Mouse (Mus musculus): ENCODE data around the gene Arhgap28.

The Arhgap28 gene

DNA sequence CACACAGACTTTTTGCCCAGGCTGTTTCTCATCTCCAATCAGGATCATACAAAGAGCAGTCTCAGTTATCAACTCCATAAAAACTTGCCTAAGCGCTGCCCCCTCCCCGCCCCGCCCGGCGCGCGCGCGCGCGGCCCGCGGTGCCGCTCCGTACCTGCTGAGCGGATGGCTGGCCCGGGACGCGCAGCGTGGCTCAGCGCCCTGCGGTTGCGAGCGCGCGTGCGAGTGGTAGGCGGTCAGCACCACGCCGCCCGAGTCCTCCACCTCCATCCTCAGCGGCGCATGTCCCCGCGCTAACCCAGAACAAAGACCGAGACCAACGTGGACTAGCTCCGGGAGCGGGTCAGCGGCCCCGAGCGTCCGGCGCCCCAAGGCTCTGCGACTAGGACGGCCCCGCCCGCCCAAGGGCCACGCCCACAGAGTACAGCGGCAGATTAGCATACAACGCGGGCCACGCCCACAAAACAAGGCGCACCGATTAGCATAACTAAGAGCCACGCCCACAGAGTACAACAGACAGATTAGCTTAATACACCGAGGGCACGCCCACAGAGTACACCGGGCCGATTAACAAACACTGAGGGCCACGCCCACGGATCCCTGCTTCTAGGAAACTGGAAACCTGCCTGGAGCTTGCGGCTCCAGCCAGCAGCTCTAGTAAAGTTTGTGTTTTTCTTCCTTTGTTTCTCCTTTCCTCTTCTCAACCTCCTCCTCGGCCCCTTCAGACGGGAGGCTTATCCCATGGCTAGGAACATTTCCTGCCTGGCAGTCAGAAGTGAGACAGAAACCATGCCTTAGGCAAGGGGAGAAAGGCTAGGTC lies at the start of gene Arhgap28:
Arhgap28 (minus strand) TSS at position 380 of the 820 bp plus-strand sequence.
- peak; percentile 100 for DNase-seq (ENCODE audit: low spot score)

GRCm38 (mm10) chr17:68046341-68046675 lies 42.4 kb upstream of the Arhgap28 start:
- DNase-seq (ENCODE audit: low spot score), result no peak

- DNase-seq (ENCODE audit: low spot score), result no peak
Observed at GRCm38 (mm10) chr17:68045655-68046340, 41.9 kb upstream of the Arhgap28 start.

DNA sequence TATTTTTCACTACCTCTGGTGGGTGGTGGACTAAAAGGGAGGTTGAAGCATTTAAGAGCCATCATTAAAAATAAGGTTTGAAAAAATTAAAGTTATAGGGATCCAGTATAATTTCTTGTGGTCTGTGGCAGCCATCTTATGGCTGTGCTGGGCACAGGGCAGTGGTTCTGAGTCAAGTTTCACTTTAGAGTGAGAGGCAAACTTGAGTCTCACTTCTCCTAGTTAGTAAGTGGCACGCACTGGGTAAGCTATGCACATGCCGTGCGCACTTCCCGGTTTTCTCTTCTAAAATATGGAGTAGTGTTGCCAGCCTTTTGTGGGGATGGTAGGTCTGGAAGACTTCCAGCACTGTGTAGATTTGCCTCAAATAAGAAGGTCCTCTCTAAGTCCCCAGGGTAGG lies 38.5 kb upstream of the Arhgap28 start:
- no peak for DNase-seq (ENCODE audit: low spot score)

GRCm38 (mm10) chr17:68037011-68037410 lies 33.1 kb upstream of the Arhgap28 start:
- no peak for DNase-seq (ENCODE audit: low spot score)

DNA sequence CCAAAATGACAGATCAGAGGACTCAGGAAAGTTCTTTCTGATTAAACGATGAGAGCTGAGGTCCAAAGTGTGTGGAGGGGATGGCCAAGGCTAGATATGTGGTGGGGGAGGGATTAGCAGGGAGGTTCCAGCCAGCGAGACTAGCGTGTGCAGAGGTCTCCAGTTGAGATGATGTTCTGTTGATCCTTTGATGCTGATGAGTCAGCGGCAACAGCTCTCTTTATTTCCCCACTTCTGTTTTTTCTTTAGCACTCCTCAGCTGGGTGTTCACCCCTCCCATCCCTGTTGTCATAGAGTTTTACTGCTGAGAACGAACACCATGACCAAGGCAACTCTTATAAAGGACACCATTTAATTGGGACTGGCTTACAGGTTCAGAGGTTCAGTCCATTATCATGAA lies 25.6 kb upstream of the Arhgap28 start:
- DNase-seq (ENCODE audit: low spot score), result no peak

- DNase-seq (ENCODE audit: low spot score), result no peak
Observed at GRCm38 (mm10) chr17:68028519-68028918, 24.6 kb upstream of the Arhgap28 start.

- peak; percentile 44 for DNase-seq (ENCODE audit: low spot score)
Observed at GRCm38 (mm10) chr17:68024327-68024726, 20.4 kb upstream of the Arhgap28 start.

DNA sequence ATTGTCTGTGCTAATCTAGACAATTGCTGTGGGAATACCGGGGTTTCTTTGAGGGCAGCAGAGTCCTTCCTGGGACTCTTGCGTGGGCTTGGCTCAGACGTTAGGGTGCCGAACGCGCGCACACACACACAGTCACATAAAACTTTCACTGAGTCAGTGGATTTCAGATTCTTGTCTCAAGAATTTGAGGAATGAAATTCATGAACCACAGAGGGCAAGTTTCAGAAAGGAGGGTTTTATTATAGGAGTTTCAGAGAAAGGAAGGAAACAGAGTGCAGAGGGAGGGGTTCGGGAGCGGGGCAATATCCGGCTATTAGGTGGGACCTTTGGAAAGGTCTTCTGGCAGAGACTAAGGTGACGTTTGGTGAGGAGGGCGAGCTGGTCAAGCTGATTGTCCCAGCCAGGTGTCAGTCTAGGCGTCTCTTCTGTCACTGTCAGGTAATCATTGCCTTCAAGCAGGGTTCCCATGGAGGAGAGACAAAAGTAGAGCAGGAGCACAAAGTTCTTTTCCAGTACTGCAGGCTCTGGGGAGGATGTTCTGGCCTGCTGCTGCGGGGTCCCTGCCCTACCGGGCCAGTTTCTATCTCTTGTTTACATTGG lies 15.6 kb upstream of the Arhgap28 start:
- no peak for DNase-seq (ENCODE audit: low spot score)

GRCm38 (mm10) chr17:68017095-68017494 lies 13.2 kb upstream of the Arhgap28 start:
- no peak for DNase-seq (ENCODE audit: low spot score)

GRCm38 (mm10) chr17:68011606-68012005 lies 7.7 kb upstream of the Arhgap28 start:
- no peak for DNase-seq (ENCODE audit: low spot score)

- DNase-seq (ENCODE audit: low spot score), result no peak
Observed at GRCm38 (mm10) chr17:68010041-68010440, 6.1 kb upstream of the Arhgap28 start.

GRCm38 (mm10) chr17:68004581-68005330 lies 836 bp upstream of the Arhgap28 start:
- DNase-seq (ENCODE audit: low spot score), result peak; percentile 67

GRCm38 (mm10) chr17:68002608-68003595 lies 1.0 kb downstream of the Arhgap28 start:
- DNase-seq (ENCODE audit: low spot score), result peak; percentile 38

DNA sequence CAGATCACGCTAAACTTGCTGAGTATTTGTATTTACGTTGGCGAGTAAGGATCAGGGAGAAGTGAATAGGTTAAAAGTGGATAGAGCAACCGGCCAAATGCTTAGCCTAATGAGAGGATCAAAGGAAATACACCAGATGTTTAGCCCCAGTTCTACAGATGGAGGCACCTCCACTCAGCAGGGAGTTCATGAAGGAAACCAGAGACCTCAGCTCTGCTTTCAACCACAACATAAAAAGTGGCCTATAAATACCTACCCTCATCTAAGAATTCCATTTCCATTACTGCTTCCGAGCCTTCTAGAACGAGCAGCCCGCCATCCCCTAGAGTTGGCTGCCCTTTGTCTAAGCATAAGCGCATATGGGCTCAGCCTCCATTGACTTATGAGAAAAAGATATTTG lies 4.1 kb downstream of the Arhgap28 start:
- DNase-seq (ENCODE audit: low spot score), result peak; percentile 45

DNA sequence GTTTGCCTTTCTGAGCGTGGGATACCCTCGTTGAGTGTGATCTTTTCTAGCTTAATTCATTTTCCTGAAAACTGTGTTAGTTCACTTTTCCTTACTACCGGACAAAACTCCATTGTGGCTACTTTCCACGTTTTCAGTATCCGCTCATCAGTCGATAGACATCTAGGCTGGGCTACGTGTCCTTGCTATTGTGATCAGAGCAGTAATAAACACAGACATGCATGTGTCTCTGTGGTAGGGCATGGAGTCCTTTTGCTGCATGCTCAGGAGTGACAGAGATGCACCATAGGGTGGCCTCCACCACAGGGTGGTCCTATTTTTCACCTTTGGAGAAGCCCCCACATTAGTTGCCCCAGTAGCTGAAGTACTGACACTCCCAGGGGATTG lies 7.2 kb downstream of the Arhgap28 start:
- DNase-seq (ENCODE audit: low spot score), result no peak

DNA sequence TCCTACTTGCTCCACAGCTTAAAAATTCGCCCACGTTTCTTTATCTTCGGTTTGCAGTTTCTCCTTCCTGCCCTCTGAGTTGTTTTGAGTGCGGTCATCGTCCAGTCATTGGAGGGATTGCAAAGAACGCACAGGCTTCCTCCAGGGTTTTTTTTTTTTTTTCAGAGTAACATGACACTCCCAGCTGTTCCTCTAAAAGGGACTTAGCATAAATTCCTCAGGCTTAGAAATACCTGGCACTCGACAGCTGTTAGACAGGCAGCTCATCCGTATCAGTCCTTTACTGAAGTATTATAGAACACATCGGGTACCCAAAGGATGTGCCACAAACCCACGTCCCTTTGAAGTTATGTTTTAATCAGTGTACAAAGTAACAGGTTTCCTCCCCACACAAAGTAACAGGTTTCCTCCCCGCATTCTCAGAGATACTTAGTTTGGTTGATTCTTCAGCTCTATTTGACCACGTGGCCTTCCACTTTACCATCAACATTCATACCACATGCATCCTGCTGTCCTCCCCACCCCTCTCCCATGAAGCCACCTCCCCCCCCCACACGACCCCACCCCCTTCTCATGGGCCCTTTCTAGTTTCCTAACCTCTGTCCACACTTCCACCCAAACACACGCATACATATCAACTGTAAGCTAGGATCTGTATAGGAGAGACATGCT lies 7.7 kb downstream of the Arhgap28 start:
- peak; percentile 78 for DNase-seq (ENCODE audit: low spot score)

DNA sequence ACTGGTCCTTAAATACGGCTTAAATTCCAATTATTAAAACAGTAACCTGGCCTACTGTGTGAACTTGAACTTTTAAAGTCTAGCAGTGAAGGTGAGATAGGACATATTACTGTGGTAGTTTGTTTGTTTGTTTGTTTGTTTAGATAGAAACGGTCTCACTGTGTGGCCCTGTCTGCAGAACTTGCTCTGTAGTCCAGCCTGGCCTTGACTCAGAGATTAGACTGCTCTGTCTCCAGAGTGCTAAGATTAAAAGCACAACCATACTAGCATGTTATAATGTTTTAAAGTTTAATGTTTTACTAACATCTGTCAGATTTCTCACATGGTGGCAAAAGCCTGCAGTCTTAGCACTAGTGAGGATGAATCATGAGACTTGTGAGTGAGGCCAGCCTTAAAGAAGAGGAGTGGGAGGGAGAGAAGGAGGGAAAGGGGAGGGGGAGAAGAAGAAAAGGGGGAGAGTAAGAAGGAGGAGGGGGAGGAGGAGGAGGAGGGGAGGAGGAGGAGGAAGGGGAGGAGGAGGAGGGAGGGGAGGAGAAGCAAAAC lies 8.6 kb downstream of the Arhgap28 start:
- DNase-seq (ENCODE audit: low spot score), result peak; percentile 22

GRCm38 (mm10) chr17:67994861-67995260 lies 9.1 kb downstream of the Arhgap28 start:
- no peak for DNase-seq (ENCODE audit: low spot score)

DNA sequence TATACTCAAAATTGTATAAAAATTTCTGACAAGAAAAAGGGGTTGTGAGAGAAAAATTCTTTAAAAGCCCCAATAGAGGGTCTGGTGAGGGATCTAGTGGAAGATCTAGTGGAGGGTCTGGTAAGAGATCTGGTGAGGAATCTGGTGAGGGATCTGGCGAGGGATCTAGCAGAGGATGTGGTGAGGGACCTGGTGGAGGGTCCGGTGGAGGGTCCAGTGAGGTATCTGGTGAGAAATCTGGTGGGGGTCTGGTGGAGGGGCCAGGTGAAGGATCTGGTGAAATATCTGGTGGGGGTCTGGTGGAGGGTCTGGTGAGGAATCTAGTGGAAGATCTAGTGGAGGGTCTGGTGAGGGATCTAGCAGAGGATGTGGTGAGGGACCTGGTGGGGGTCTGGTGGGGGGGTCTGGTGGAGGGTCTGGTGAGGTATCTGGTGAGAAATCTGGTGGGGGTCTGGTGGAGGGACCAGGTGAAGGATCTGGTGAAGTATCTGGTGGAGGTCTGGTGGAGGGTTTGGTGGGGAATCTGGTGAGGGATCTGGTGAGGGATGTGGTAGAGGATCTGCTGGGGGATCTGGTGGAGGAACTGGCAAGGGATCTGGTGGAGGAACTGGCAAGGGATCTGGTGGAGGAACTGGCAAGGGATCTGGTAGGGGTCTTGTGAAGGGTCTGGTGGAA lies 10.4 kb downstream of the Arhgap28 start:
- DNase-seq (ENCODE audit: low spot score), result no peak
